Mouse (Mus musculus) ovary, postnatal 14 days (tissue): ENCODE results near the gene Lhfp.

Source experiments
- DNase-seq: peaks from one replicate; pipeline ENCODE4 v3.0.0; 2022; ENCODE audit warnings: low spot score

Gene Lhfp

GRCm38 (mm10) chr3:53041411-53042239, at the start of gene Lhfp:
TSS of gene Lhfp (plus strand) at chr3:53041528.
- peak; percentile 43 for DNase-seq

DNA sequence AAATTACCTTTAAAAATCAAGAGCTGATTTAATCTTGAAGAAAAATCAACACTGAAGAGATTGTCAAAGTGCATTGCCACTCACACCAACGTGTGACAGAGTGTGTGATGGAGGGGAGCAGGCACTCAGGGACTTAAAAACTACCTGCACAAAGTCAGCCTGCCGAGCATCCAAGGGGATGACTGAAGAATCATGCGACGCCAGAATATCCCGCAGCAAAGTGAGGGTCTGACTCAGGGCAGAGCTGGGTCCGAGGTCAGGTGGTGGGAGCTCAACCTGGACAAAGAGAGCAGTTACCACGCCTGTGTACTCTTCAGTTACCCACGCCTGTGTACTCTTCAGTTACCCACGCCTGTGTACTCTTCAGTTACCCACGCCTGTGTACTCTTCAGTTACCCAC, 48.0 kb upstream of the Lhfp start:
- no peak for DNase-seq

DNA sequence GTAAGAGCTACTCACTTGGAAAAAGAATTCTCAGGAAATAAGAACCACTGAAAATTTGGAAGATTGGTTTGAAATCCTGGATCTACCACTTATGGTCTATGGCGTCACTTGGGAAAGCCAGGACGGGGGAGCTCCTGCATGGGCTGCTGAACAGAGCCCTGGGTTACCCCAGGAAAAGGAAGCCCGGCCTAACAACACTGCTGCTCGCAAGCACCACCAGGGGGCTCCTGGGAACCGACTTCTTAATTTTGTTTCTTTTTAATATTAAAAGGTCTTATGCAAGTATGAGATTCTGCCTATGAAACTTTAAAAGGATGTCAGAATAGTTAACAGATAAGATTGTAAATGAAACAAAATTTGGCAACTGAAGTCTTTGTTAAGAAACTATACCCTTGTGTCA, 46.7 kb upstream of the Lhfp start:
- DNase-seq = no peak

DNA sequence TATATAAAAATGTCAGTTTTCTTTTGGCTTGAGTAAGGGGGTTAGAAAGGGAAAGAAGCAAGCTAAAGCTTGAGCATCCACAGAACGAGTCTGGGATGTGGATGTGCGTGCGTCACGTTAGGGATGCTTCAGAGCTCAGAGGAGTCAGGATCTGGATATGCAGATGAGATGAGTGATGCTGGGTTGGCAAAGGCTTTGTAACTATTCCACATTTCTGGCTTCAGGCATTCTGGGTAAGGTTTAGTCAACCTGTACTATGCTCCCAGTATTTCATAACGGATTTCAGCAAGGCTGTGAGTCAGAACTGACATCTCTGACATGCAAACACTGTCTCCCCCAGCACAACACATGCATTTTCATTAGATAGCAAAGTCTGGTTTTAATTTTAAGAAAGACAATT, 44.7 kb upstream of the Lhfp start:
- no peak for DNase-seq

DNA sequence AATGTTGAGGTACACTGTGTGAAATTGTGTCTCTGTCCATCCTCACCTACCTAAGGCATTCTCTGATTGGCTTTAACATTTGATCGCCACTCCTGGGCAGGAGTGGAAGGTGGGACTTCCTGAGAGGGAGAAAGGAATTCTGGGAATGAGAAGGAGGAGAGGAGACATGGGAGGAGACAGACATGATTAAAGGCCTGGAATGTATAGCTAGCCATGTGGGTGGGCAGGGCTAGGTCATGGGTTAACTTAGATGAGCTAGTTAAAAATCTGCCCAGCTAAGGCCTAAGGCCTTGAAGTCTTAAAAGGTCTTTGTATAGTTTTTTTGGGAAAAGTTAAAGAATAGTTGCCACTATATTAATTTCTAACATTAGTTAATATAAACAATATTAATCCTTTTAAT, 43.9 kb upstream of the Lhfp start:
- DNase-seq = no peak

GRCm38 (mm10) chr3:52999016-52999744, 42.1 kb upstream of the Lhfp start:
- no peak for DNase-seq

DNA sequence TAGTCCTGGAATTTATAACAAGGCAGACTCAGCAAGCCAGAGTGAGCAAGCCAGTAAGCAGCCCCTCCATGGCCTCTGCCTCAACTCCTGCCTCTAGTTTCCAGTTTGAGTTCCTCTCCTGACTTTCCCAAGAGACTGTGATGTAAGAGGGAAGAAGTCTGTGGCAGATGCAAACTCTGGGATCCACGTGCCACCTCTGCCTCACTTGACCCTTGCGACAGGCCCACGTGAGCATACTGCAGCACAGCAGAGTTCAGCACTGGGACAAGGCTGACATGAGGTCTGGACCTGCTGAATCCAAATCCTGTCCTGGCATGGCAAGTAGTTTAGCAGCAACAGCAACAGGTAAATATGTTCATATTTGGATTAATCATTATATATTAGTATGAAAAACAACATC, 41.3 kb upstream of the Lhfp start:
- no peak for DNase-seq

DNA sequence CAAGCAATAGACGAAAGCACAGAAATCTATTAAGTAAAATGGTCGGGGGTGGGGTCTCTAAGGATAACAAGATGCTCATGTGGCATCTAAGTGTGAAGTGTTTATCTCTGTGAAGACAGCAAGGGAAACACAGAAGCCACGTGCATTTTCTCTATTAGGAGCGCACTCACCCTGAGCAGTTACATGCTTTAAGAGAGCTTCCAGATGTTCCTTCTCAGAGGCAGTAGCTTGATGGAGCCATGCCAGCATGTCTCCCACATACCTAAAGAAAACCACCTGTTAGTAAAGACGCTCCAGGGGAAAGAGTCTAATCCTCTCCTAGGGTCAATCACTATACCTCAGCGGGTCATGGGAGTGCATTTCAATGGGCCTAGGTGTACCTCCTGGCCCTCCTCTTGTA, 39.3 kb upstream of the Lhfp start:
- no peak for DNase-seq

DNA sequence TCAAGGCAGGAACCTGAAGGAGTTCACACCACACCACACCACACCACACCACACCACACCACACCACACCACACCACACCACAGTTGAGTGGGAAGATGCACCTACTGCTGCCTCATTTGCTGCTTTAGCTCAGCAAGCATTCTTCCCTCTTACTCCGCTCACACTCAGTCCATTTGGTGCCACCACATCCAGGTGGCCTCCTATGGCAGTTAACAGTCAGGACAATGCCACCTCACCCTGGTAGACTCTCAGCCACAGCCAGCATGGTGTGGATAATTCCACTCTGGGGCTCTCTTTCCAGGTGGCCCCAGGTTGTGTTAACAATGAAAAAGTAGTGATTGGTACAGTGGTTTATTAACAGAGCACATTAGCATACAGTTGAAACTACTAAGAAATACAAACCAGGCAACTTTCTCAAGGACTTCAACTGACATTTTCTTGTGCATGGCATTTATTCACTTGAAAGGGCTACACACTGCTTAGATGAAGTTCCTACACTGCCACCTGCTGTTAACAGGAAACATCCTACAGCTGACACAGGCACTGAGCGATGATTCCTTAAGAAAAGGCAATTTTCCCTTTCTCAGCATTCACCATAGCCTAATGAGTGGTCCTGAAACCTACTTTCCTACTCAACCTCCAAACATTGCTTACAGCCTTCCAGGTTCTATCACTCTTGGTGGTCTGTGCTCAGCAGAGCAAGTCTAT, 36.8 kb upstream of the Lhfp start:
- peak; percentile 4 for DNase-seq

DNA sequence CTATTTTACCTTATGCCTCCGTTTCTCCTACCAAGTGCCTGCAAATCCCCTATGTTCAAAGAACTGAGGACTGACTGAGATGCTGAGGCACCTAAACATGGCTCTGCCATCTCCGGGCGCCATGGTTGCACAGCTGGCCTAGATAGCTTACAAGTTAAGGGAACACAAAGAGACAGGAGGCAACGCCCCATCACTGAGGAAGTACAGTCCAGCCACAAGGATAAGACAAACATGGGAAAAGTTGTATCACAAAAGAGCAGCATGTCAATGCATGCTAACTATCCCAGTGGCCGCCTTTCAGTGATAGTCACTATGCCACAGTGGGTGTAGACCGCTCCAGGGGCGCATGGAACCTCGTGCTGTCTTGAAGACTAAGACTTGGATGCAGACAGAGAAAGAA, 33.9 kb upstream of the Lhfp start:
- no peak for DNase-seq

GRCm38 (mm10) chr3:53016436-53017340, 24.6 kb upstream of the Lhfp start, which contains the start of gene Cog6:
TSS of gene Cog6 (minus strand) at chr3:53017237.
- DNase-seq = peak; percentile 49

- no peak for DNase-seq
These were observed 14.0 kb upstream of the Lhfp start for GRCm38 (mm10) chr3:53027333-53027732.

DNA sequence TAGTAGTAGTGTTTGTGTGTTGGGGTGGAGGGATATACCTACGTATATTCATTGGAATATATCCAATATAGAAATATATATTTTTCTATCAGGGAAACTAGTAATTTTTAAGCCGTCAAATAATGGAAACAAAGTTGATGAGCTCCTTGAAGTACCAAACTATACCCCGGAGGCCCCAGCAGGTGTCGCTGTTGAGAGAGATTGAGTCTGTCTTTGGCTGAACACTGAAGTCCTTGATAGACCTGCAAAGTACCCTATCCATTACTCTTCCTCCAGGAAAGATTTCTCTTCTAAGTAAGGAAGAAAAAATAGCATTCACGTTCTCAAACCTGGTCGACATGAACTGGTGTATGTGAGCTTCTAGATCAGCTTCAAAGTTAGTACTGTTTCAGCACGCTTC, 12.3 kb upstream of the Lhfp start:
- DNase-seq = peak; percentile 49

DNA sequence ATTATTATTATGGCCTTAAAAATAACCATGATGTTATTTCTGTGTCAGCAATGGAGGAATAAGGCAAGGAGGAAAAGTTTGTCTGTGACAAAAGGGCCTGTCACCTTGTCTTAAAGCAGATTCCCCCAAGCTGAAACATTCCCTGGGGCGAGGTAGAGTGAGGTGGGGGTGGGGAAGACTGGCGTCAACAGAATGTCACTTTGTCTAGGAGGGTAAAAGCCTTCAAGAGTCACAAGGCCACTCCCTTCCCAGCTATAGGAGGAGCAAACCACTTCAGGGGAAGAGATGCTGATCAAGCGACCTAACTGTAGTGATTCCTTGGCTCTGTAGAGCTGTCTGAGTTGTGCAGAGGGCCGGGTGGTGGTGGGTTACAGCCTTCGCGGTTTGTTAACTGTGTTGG, 9.7 kb upstream of the Lhfp start:
- no peak for DNase-seq

- DNase-seq = no peak
These were observed 8.9 kb upstream of the Lhfp start for GRCm38 (mm10) chr3:53032432-53032831.

- no peak for DNase-seq
These were observed 7.9 kb upstream of the Lhfp start for GRCm38 (mm10) chr3:53033448-53033847.

DNA sequence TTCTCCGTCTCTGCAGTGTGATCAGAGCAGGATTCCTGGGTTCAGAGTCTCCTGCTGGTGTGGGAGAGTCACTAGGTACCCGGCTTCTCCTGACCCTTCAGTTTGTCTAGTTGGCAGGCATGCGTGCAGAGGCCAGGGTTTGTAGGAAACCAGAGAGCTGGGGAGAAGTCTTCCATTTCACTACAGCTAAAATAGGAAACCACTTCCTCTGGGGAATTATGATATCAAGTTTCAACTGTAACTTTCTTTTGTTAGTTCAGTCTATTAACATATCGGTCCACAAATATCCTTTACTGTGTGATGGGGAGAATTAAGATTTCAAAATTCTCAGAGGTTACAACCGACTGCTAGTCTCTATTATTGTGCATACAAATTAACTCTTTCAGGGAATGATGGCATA, 5.3 kb upstream of the Lhfp start:
- no peak for DNase-seq

GRCm38 (mm10) chr3:53036941-53037340, 4.4 kb upstream of the Lhfp start:
- no peak for DNase-seq

DNA sequence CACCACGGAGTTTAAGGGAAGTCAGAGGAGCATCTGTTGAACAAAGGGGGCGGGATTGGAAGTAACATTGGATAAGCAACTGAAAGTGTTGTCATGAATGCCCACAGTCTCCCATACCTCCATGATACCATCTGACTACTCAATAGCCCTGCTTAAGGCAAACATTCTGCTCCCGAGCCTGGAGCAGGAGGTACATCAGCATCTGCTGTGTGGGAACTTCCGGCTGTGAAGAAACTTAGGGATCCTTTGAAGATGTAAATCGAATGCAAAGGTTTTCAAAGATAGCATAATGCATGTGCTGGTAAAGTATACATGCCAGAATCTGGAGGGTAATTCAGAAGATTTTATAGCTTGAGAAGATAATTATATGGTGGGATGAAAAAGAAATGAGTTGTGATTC, 2.4 kb upstream of the Lhfp start:
- DNase-seq = no peak

GRCm38 (mm10) chr3:53039746-53040145, 1.6 kb upstream of the Lhfp start:
- no peak for DNase-seq

DNA sequence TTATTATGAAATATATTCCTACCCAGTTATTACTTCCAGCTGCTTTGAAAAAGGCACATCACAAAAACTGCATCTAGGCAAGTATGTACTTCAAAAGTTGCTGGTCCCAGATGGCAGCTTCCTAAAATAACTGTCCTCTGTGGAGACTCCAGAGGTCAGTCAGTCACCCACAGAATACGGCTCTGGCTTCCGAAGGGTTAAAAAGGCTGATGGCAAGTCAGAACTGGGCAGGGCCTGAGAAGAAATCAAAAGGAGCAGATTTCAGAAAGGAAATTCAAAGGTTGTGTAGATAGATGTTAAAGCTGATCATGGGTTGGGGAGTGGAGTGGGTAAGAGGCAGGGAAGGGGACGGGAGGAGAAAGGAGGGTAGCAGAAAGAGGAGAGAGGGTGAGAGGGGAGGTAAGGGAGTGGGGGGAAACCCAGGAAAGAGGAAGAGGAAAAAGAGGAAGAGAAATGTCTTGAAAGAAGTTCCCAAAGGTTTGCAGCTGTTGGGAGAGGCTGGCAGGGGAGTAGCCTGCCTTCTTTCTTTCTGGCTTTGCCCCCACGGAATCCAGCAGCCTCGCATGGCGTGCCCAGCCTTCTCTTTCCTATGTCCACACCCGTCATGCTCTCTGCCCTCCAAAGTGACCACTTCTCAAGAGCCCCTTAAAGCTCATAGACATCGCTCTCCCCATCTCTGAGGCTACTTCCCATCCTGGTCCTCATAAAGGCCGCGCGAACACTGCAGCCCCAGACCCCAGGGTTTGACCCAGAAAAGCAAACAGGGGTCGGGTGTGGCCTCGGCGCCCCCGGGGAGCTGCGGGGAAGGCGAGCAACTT, 526 bp upstream of the Lhfp start:
- DNase-seq = no peak
